Mouse (Mus musculus) G1E (cell line): ENCODE results near the gene Cep57.

Experiments
- CTCF ChIP-seq: IDR thresholded peaks from 2 replicates; pipeline ENCODE4 v1.5.1; 2012; ENCODE audit warnings: low read depth, low read length, inconsistent platforms, mixed read lengths
- GATA1 ChIP-seq: IDR thresholded peaks from 2 replicates; pipeline ENCODE4 v1.6.1; 2012; ENCODE audit warnings: borderline replicate concordance, low read length, inconsistent platforms, mixed read lengths

DNA sequence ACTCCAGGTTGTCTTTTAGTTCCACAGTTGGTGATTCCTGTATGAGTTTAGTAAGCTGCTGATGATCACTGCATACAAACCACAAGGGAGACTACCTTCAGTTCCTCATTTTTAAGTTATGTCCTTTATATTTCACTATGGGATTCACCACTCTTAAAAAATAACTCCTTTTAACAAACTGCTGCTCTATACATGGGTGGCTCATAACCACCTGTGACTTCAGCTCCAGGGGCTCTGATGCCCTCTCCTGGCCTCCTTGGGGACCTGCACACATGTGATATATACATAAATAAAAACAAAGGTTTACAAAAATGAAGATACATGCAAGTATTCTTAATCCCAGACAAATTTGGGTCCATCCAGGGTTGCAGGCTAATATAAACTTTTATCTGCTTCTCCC, 17.0 kb downstream of the Cep57 start:
- TF ChIP-seq CTCF: no peak
- TF ChIP-seq GATA1: no peak
